ENCODE assay signal across 25 mouse cellular contexts in genomic region chr1:165882146-165882900, GRCm38 (mm10).
DNase-seq lines count a peak whose midpoint lies in the region; ATAC-seq and TF ChIP-seq lines count a peak whose summit lies in the region.
"Had no signal": no experiment of that assay in that cellular context is flagged by ENCODE, and none has a peak within 500 bp of the region (broad histone marks: within the 10 kb centered on the region; RNA-seq: fewer than 3 reads in every experiment).

No protein-coding gene starts in this region.

- DNase-seq in hindbrain, postnatal 0 days (ENCODE audit: low spot score), result no peak
- no peak for DNase-seq in hindbrain, embryonic 14.5 days (ENCODE audit: low spot score)
- DNase-seq in ZHBTc4 (ENCODE audit: low read depth, low spot score), result peak; percentile 36
- peak; percentile 37 for DNase-seq in cerebellum, adult 9-10 months
- no peak for DNase-seq in urinary bladder, postnatal 14 days (ENCODE audit: low spot score)
- no peak for DNase-seq in kidney, adult 8-10 months
- DNase-seq: adrenal gland, postnatal 14 days; B cell, adult 2 months; embryo, embryonic 11 days; heart, adult 11 months; heart, postnatal 14 days; kidney, adult 9 months; kidney, postnatal 25 days; liver; lung, postnatal 4 days had no signal

- no peak for TF ChIP-seq CTCF in hindbrain, postnatal 0 days (IDR thresholded peaks at IDR 0.05; ENCODE audit: low read depth)

- H3K9ac ChIP-seq in hindbrain, postnatal 0 days (replicated peaks; ENCODE audit: low read length), result no peak overlapping the region
- H3K9ac ChIP-seq in hindbrain, embryonic 14.5 days, result no peak overlapping the region
- H3K9ac ChIP-seq in limb, embryonic 13.5 days, result no peak overlapping the region
- no peak overlapping the region for H3K9ac ChIP-seq in kidney, embryonic 14.5 days (ENCODE audit: low read depth, low read length)
- H3K9ac ChIP-seq: embryonic facial prominence, embryonic 13.5 days; heart, embryonic 12.5 days; hindbrain, embryonic 12.5 days; liver, embryonic 15.5 days; lung, embryonic 15.5 days; neural tube, embryonic 15.5 days had no signal

- no peak overlapping the region for H3K4me2 ChIP-seq in hindbrain, postnatal 0 days (ENCODE audit: low read depth, low read length)
- H3K4me2 ChIP-seq in hindbrain, embryonic 14.5 days (replicated peaks), result no peak overlapping the region
- H3K4me2 ChIP-seq in limb, embryonic 13.5 days (replicated peaks), result no peak overlapping the region
- no peak overlapping the region for H3K4me2 ChIP-seq in kidney, embryonic 14.5 days (replicated peaks; ENCODE audit: low read depth, low read length)
- H3K4me2 ChIP-seq: embryonic facial prominence, embryonic 13.5 days; heart, embryonic 12.5 days; hindbrain, embryonic 12.5 days; liver, embryonic 15.5 days; lung, embryonic 15.5 days; neural tube, embryonic 15.5 days had no signal

- no peak overlapping the region for H3K4me3 ChIP-seq in hindbrain, postnatal 0 days (ENCODE audit: low read length)
- no peak overlapping the region for H3K4me3 ChIP-seq in hindbrain, embryonic 14.5 days (replicated peaks; ENCODE audit: low read length)
- H3K4me3 ChIP-seq in limb, embryonic 13.5 days, result no peak overlapping the region
- no peak overlapping the region for H3K4me3 ChIP-seq in kidney, embryonic 14.5 days (ENCODE audit: low read length)
- H3K4me3 ChIP-seq: embryonic facial prominence, embryonic 13.5 days; heart, embryonic 12.5 days; hindbrain, embryonic 12.5 days; liver, embryonic 15.5 days; lung, embryonic 15.5 days; midbrain, embryonic 10.5 days; neural tube, embryonic 15.5 days had no signal

- WGBS in hindbrain, postnatal 0 days, result 55% methylated on average over 8 of the region's 8 CpGs
- WGBS in hindbrain, embryonic 14.5 days, result 55% methylated on average over 8 of the region's 8 CpGs
- 34% methylated on average over 8 of the region's 8 CpGs for WGBS in limb, embryonic 13.5 days
- 84% methylated on average over 8 of the region's 8 CpGs for WGBS in kidney, embryonic 14.5 days

- ATAC-seq in hindbrain, postnatal 0 days, result 0 out of 2 replicates have a peak, but pooled peaks have one; percentile 24
- ATAC-seq in hindbrain, embryonic 14.5 days (ENCODE audit: low FRiP score), result no peak
- peak; percentile 40; the same call in 1 of the 2 replicates for ATAC-seq in limb, embryonic 13.5 days (ENCODE audit: low FRiP score, low read depth)
- no peak for ATAC-seq in kidney, embryonic 14.5 days (ENCODE audit: low FRiP score, low TSS enrichment)
- ATAC-seq: forebrain, embryonic 14.5 days had no signal

- H3K27ac ChIP-seq in hindbrain, postnatal 0 days, result no peak overlapping the region
- H3K27ac ChIP-seq in hindbrain, embryonic 14.5 days, result no peak overlapping the region
- H3K27ac ChIP-seq in limb, embryonic 13.5 days, result no peak overlapping the region
- H3K27ac ChIP-seq in kidney, embryonic 14.5 days (ENCODE audit: low read depth, low read length), result no peak overlapping the region
- H3K27ac ChIP-seq: embryonic facial prominence, embryonic 13.5 days; hindbrain, embryonic 12.5 days; liver, embryonic 15.5 days; lung, embryonic 15.5 days; midbrain, embryonic 10.5 days; neural tube, embryonic 15.5 days had no signal

- H3K27me3 ChIP-seq in hindbrain, postnatal 0 days (ENCODE audit: insufficient read depth, low read length), result no peaks in the 10 kb centered on the region
- no peaks in the 10 kb centered on the region for H3K27me3 ChIP-seq in hindbrain, embryonic 14.5 days (ENCODE audit: control insufficient read depth, insufficient read depth, low read length)
- no peaks in the 10 kb centered on the region for H3K27me3 ChIP-seq in limb, embryonic 13.5 days
- H3K27me3 ChIP-seq in kidney, embryonic 14.5 days (ENCODE audit: control insufficient read depth, insufficient read depth, low read length), result no peaks in the 10 kb centered on the region
- H3K27me3 ChIP-seq: embryonic facial prominence, embryonic 13.5 days; heart, embryonic 12.5 days; hindbrain, embryonic 12.5 days; liver, embryonic 15.5 days; lung, embryonic 15.5 days; neural tube, embryonic 15.5 days had no signal

- H3K9me3 ChIP-seq in hindbrain, postnatal 0 days (ENCODE audit: low read length), result no peaks in the 10 kb centered on the region
- H3K9me3 ChIP-seq in hindbrain, embryonic 14.5 days (ENCODE audit: control insufficient read depth, low read length), result no peaks in the 10 kb centered on the region
- no peaks in the 10 kb centered on the region for H3K9me3 ChIP-seq in limb, embryonic 13.5 days
- H3K9me3 ChIP-seq in kidney, embryonic 14.5 days (ENCODE audit: control insufficient read depth, low read length), result no peaks in the 10 kb centered on the region
- H3K9me3 ChIP-seq: embryonic facial prominence, embryonic 13.5 days; heart, embryonic 12.5 days; hindbrain, embryonic 12.5 days; liver, embryonic 15.5 days; lung, embryonic 15.5 days; midbrain, embryonic 10.5 days; neural tube, embryonic 15.5 days had no signal

- H3K4me1 ChIP-seq in hindbrain, postnatal 0 days (ENCODE audit: insufficient read depth, low read length), result no peaks in the 10 kb centered on the region
- H3K4me1 ChIP-seq in hindbrain, embryonic 14.5 days (replicated peaks; ENCODE audit: control insufficient read depth, insufficient read depth, low read length), result no peaks in the 10 kb centered on the region
- H3K4me1 ChIP-seq in limb, embryonic 13.5 days, result peaks cover 6% of the 10 kb centered on the region; the same call in 1 of the 2 replicates
- H3K4me1 ChIP-seq in kidney, embryonic 14.5 days (ENCODE audit: control insufficient read depth, insufficient read depth, low read length), result no peaks in the 10 kb centered on the region
- H3K4me1 ChIP-seq: embryonic facial prominence, embryonic 13.5 days; hindbrain, embryonic 12.5 days; liver, embryonic 15.5 days; lung, embryonic 15.5 days; midbrain, embryonic 10.5 days; neural tube, embryonic 15.5 days had no signal

- peaks cover 16% of the 10 kb centered on the region; the same call in 1 of the 2 replicates for H3K36me3 ChIP-seq in hindbrain, postnatal 0 days (ENCODE audit: insufficient read depth, low read length)
- peaks cover 43% of the 10 kb centered on the region for H3K36me3 ChIP-seq in hindbrain, embryonic 14.5 days (replicated peaks; ENCODE audit: control insufficient read depth, insufficient read depth)
- peaks cover 39% of the 10 kb centered on the region for H3K36me3 ChIP-seq in limb, embryonic 13.5 days
- H3K36me3 ChIP-seq in kidney, embryonic 14.5 days (ENCODE audit: control insufficient read depth, insufficient read depth, low read length), result peaks cover 20% of the 10 kb centered on the region; the same call in 1 of the 2 replicates

Comparison
In these comparisons a context has a peak if more than half of its experiments do, and no peak if none do; other contexts are left out.
1. ATAC-seq: peak in hindbrain, postnatal 0 days (single experiment) and limb, embryonic 13.5 days (single experiment); none in hindbrain, embryonic 14.5 days (single experiment) and kidney, embryonic 14.5 days (single experiment).
2. DNase-seq: peak in ZHBTc4 (single experiment) and cerebellum, adult 9-10 months (single experiment); none in hindbrain, postnatal 0 days (single experiment), hindbrain, embryonic 14.5 days (single experiment), urinary bladder, postnatal 14 days (single experiment) and kidney, adult 8-10 months (0 of 2).